Mouse (Mus musculus) heart, adult 18-20 months (tissue): ENCODE data around the gene Klhl29. TPM values are rescaled to one million over a fixed set of nuclear protein-coding genes. Genes with fewer than 3 reads are reported as not detected.

Experiments
- DNase-seq, 2 experiments: peaks; one replicate each; pipeline ENCODE4 v3.0.0; 2021 to 2022; ENCODE audit warnings: mixed read lengths in 1 of 2
- total RNA-seq, 2 experiments: library from RNA; stranded (reverse); gene quantifications; 2 replicates each; pipeline ENCODE4 v1.2.3; 2021

Gene Klhl29
- total RNA-seq, 2 experiments from 2014 or later, result 0.27 to 0.44 TPM

- DNase-seq, result no peak
Measured at GRCm38 (mm10) chr12:5301841-5302240, 73.6 kb downstream of the Klhl29 start.

- no peak for DNase-seq
Measured at GRCm38 (mm10) chr12:5296422-5296821, 79.1 kb downstream of the Klhl29 start.

DNA sequence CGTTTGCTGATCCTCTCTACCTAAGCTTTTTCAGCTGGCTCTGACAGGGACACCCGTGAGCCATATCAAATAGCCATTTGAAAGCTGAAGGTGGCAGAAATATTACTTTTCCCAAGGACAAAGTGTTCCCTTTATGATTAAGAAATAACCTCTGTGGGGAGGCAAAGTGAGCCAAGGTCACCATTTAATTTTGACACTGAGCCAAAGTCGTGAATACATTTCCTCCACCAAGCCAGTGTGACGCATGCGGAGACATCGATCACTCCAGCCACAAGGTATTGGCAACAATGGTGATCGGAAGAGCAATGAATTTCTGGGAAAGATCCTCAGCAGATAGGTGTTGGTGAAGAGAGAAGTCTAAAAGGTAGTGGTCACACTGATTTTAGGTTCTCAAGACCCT is 83.2 kb downstream of the Klhl29 start:
- no peak for DNase-seq

DNA sequence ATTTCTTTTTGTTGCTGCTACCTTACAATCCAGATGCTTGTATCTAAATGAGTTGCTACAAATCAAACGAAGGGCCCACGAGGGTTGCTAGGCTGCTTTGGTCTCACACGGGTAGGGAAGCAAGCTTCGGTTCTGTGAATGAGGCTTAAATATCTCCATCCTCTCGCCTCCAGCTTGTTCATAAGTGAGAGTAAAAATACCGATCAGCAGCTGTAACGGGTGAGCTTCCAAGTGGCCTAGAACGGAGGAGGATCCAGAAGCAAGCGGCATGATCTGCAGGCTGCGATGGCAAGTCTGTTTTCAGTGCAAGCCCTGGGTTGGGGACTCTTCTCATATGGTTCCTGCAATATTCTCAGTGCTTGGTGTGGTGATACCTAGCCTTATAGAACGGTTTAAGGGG is 89.9 kb downstream of the Klhl29 start:
- no peak for DNase-seq

DNA sequence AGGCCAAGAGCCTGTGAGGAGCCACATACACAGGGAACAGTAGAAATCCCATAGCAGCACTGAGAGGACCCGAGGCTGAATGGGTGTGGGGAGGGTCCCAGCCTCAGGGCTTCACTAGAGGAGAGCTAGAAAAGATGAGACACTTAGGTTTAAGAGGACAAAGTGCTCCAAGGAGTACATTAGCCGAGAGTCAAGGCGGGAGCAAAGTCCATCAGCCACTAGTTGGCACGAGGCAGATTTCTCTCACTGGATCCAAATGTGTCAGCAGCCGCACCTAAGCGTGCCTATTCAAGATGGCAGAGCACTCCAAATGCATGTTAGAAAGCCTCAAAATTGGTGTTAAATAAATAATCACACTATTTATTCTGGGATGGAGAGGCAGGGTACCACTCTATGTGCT is 90.5 kb downstream of the Klhl29 start:
- DNase-seq, result no peak

DNA sequence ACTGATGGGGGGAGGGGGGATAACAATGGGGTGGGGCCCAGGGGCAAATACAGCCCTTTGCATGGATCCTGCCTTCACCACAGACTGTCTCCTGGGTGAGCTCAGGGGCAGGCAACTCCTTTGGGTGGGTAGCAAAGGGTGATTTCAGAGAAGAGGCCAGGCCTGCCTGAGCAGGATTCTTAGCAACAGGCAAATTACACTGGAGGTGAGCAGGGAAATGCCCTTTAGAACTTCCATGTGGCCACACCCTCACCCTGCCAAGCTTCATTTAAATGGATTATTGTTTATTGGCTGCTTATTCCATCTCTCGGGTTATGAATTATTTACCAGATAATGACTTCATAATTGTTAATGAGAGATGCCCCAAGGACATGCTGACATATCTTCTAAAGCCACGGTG is 91.8 kb downstream of the Klhl29 start:
- no peak for DNase-seq

- peak in 1 of 2 experiments; percentile 11 for DNase-seq
Measured at GRCm38 (mm10) chr12:5282611-5283010, 92.9 kb downstream of the Klhl29 start.

DNA sequence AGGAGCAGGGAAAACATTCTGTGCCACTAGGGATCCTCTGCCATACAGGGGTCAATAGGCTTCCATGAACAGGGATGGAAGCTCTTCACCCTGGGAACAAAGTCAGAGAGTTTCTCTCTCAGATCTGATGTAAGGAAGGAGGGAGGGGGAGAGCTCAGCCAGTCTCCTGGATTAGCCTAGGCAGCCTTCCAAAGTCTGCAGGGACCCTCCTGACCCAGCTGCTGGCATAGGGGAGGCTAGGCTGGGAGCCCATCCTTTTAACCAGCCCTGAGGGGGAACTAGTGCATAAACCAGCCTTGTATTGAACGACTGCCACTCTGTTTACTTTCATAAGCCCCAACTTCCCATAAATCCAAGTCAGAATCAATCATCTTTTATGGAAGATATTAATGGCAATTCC is 95.6 kb downstream of the Klhl29 start:
- DNase-seq, result no peak

- DNase-seq, result peak; percentile 26 to 35
Measured at GRCm38 (mm10) chr12:5277028-5277427, 98.5 kb downstream of the Klhl29 start.

DNA sequence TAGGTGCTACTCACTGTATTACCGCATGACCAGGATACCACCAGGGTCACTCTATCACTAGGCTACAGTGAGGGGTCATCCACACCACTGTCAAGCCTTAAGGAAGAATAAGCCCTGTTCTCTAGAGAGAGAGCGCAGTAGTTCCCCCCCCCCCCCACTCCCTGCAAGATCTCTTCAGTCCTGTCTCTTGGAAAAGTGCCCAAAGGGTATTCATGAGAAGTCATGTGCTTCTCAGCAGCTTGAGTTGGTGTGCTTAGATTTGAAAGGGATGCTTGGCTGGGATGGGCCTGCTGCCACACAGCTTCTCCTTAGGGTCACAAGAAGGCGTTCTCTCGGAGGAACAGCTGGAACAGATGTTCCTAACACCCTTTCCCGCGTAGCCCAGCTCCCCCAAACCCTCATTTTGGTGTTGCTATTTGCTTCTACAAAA is 100.0 kb downstream of the Klhl29 start:
- no peak for DNase-seq

DNA sequence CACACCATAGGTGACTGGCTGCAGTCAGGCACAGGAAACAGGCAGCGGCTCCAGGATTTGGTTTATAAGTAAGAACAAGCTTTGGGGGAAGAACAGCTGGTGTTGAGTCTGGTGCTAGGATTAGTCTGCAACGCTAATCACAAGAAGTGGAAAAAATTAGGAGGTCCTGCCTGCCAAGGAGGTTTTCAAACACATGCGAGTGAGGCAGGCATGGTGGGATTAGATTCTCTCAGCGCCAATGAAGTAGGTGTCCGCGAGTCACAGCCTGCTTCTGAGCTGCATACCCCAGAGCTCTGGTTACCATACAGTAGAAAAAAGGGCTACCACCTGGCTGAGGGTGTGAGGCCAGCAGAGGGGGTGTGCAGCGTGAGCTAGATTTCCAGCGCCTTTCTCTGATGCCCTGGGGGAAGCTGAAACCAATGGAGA is 101.0 kb downstream of the Klhl29 start:
- no peak for DNase-seq

- peak; percentile 54 to 81 for DNase-seq
Measured at GRCm38 (mm10) chr12:5273316-5274047, 102.0 kb downstream of the Klhl29 start.

DNA sequence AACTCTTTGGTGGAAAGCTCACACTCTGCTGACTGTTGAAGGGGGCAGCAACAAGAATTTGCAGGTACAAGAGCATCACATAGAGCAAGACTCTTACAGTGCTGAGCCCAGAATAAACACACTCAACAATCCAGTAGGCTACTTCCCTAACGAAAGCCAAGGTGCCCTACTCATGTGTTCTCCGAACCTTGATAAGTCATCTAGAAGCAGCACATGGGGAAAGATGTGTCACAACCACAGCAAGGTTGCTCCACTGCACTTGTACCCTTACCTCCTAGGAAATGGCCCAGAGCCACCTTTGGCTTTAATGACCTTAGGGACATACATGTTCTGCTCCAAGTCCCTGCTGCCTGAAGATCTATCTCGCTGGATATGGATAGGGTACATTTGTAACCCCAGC is 105.0 kb downstream of the Klhl29 start:
- DNase-seq, result no peak

GRCm38 (mm10) chr12:5269936-5270335 is 105.5 kb downstream of the Klhl29 start:
- DNase-seq, result no peak

DNA sequence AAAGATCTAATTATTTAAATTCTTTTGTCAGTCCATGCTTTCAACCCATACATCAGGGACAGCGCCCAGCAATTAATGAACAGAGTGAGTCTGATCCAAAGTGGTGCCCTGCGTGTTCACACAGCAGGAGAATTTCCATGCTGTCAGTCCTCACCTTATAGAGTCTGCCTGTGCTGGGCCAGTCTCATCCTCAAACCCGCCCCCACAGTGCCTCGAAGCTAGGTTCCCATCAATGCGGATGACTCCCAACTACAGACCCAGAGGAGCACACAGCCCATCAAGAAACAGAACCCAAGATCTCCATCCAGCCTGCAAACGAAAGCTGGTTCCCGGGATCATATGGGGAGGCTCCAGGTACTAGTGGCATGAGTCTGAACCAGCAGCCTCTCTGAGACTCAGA is 106.4 kb downstream of the Klhl29 start:
- no peak for DNase-seq

DNA sequence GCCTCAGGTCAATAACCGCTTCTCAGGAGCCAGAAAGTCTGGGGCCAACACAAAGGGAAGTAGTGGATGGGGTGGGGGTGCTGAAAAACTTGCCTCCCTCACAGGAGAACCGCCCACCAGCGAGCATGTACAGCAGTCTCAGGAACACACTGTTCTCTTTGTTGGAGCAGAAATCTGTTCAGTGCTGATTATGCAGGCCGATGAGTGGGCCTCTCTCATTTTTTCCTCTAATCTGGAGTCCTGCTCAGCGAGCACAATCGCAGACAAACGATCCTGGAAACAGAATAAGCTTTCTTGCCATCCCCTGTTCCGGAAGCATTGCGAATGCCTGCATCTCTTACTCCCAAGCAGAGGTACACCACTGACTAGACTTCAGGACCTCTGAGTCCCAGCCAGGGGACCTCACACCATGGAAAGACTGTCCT is 107.3 kb downstream of the Klhl29 start:
- peak; percentile 15 to 61 for DNase-seq

DNA sequence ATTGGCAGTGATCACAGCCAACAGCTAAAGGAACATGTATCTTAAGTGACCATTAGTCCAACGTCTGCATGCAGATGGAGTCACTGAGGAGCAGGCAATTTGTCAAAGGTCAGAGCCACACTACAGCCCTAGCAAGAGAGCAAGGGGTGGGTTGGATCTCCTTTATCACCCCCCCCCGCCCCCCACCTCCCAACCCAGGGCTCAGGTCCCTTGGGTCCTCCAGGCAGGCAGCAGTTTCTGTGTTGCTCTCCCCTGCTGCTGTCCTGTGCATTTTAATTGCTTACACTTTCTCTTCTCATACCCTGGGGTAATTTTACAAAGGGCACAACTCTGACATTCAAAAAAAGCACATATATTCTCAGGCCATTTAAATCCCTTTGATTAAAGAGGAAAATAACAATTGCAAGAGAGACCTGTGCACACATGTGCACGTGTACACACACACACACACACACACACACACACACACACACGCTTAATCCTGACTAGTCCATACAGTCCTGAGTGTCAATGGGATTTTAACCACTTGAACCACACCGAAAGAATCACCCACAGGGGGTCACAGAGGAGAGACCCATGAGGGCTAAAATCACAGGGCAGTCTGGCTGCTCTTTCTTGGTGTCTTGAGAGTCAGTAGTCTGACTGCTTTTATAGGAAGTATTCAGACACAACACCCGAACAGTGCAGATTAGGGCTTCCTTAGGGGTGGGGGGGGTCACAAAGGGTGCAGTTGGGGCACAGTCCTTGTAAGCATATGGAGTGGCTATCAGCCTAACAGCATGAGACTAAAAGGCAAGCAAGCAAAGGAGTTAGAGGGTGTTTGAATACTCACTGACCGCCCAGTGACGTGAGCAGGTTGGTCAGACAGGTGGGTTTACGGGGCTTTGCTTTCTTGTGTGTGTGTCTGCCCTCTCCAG is 108.0 kb downstream of the Klhl29 start:
- no peak for DNase-seq

DNA sequence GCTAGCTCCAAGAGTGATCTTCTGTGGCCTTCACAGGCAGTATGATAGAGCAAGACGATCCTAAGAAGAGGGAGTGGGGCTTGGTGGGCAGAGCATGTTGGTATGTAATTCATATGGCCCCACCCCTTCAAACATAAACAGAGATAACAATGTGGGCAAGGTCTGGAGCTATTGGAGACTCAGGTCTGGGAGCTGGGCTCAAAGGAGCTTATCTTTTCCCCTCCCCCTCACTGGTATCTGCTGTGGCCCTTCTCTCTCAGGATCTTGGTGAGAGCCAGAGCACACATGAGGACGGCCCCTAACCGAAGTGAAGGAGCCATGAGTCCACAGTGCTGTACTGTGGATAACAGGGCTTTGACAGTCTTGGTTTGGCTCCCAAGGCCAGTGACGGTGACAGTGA is 108.7 kb downstream of the Klhl29 start:
- DNase-seq, result no peak

GRCm38 (mm10) chr12:5261476-5261875 is 114.0 kb downstream of the Klhl29 start:
- DNase-seq, result no peak

DNA sequence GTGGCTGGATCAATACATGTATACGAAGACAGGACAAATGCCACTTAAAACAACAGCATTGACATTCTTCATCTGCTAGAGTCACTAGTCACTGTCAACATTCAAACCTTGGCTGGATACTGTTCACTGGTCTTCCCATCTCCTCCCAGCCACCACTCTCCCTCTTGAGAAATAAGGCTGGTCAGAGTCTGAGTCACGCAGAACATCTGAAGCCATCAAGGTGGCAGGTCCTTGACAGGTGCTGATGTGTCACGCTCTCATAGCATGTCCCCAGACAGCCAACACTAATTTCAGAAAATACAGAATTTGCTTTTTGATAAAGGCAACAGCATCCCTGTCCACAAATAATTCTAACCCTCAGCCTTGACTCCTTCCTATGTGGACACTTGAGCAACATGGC is 116.7 kb downstream of the Klhl29 start:
- no peak for DNase-seq

GRCm38 (mm10) chr12:5257174-5257573 is 118.3 kb downstream of the Klhl29 start:
- no peak for DNase-seq

- peak in 1 of 2 experiments; percentile 9 for DNase-seq
Measured at GRCm38 (mm10) chr12:5255079-5255478, 120.4 kb downstream of the Klhl29 start.

- DNase-seq, result no peak
Measured at GRCm38 (mm10) chr12:5254246-5254982, 121.1 kb downstream of the Klhl29 start.
